Mouse (Mus musculus) bone marrow, adult 2 months (tissue): ENCODE measurements around the gene Tesk2.

Experiments
- CTCF ChIP-seq: fragments of 200-500 bp; IDR thresholded peaks from 2 replicates; pipeline ENCODE4 v1.5.1; 2011; ENCODE audit warnings: low read length, control low read depth; ENCODE audit not compliant: control insufficient read depth, insufficient read depth
- POLR2A ChIP-seq: fragments of 200-500 bp; IDR thresholded peaks from 2 replicates; pipeline ENCODE4 v1.6.1; 2011; ENCODE audit warnings: low read depth, mild to moderate bottlenecking, control low read depth, low read length, borderline replicate concordance; ENCODE audit not compliant: control insufficient read depth

DNA sequence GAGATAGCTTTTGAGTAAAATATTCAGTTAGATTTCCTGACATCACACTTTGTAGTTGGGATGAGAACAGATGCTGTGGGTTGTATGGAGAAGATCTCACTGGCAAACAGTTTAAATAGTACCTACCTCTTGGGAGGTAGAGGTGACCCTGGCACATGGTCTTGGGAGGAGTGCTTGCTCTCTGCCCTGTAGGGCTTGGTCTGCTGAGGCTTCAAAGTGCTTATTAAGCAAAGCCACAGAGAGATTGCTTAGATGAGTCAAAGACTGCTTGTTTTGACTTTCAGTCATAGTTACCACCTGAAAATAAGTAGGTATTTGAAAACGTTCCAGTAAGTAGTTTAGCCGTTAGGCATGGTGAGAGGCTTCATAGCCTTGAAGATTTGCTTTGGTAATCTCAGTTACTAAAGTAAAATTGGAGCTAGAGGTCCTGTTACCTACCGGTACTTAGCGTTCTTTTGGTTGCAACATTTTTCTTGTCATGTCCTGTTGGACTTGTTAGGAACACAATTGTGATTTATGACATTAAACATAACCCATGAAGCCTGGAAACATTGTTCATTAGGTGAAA, 31.4 kb upstream of the Tesk2 start:
- TF ChIP-seq POLR2A (no peak), CTCF (no peak)
